Mouse (Mus musculus): ENCODE measurements around the gene Zic4. TPM values are rescaled to one million over a fixed set of nuclear protein-coding genes. Genes with fewer than 3 reads are reported as not detected.

Gene Zic4
- 0.08 TPM in 1 of 2 replicates, not detected in the other for polyA plus RNA-seq (2015; fragmentation: Nextera tagmentation; extraction: Ambion mirVana)

DNA sequence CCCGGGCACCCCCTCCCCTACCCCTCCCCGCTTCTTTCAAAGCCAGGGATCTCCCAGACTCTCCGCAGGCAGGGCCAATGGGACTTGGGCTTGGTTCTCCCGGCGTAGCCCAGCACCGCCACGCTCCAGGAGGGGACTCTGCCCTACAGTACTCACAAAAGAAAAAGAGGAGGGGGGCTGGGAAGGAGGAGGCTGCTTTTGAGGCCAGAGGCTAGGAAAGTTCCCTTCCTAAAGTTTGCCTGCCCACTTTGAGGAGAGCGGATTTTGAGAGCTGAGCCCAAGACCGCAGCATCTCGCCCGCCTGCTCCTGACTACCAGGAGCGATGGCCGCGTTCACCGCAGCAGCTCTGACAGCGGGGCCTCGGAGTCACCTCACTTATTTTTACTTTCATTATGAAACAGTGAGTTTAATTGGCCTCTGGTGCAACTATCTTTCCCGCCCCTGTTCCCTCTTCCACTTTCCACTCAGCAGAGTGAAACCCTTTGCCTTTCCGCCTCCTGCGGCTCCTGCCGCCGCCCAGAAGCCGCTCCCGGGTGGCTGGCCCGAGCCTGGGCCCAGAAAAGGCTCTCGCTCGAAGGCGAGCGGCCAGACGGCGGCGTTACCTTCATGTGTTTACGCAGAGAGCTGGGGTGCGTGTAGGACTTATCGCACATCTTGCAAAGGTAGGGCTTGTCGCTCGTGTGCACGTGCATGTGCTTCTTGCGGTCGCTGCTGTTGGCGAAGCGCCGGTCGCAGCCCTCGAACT is at the start of gene Zic4:
Gene Zic4 (plus strand): TSS at position 558 of the 746 bp plus-strand sequence.
- ATAC-seq (ENCODE audit: low read depth): peak; percentile 64; the same call in 1 of the 2 replicates
- 1% methylated on average over 42 of the region's 45 CpGs for WGBS

DNA sequence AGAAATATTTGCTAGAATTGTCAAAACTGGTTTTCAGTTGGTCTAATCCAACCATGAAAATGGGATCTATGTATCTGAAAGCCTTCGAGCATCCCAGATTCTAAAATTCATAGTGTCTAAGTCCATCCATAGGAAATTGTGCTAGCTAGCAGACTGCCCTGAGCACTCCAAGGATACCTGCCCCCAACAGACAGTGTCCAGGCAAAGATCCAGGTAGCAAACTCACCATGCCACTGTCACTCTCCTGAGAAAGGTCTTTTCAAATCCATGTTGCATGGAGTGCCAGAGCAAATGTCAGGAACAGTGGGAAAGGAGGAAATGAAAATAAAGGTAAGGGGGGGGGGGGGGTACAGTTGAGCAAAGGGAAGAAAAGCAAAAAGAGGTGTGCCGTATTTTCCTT is 14.6 kb upstream of the Zic4 start:
- Histone ChIP-seq H3K27ac (ENCODE audit: low read length) (no peak overlapping the region), H3K27me3 (ENCODE audit: control insufficient read depth, insufficient read depth, low read depth, low read length) (peaks cover 29% of the 10 kb centered on the region), H3K4me3 (ENCODE audit: low read length) (no peak overlapping the region), H3K4me1 (replicated peaks; ENCODE audit: control insufficient read depth, insufficient read depth, low read length) (no peaks in the 10 kb centered on the region), H3K36me3 (ENCODE audit: control insufficient read depth, insufficient read depth, low read length) (no peaks in the 10 kb centered on the region), H3K4me2 (ENCODE audit: low read depth, low read length) (no peak overlapping the region), H3K9me3 (ENCODE audit: control insufficient read depth, low read length) (no peaks in the 10 kb centered on the region), H3K9ac (ENCODE audit: low read length) (no peak overlapping the region)
- WGBS: 57% methylated on average over 2 of the region's 2 CpGs
- no peak for ATAC-seq (ENCODE audit: low read depth)

More for the DNA sequence above, at the start of gene Zic4:
- H3K9ac ChIP-seq (ENCODE audit: low read length): no peak within 1 kb of the TSS
- H3K27me3 ChIP-seq (ENCODE audit: control insufficient read depth, insufficient read depth, low read depth, low read length): peaks cover 80% of the 10 kb centered on the region
- no peak within 1 kb of the TSS for H3K27ac ChIP-seq (ENCODE audit: low read length)
- no peaks in the 10 kb centered on the region for H3K36me3 ChIP-seq (ENCODE audit: control insufficient read depth, insufficient read depth, low read length)
- H3K4me2 ChIP-seq (ENCODE audit: low read depth, low read length): peak within 1 kb of the TSS; percentile 46
- peak within 1 kb of the TSS; percentile 40 for H3K4me3 ChIP-seq (ENCODE audit: low read length)
- H3K4me1 ChIP-seq (replicated peaks; ENCODE audit: control insufficient read depth, insufficient read depth, low read length): peaks cover 15% of the 10 kb centered on the region; the same call in 1 of the 2 replicates
- H3K9me3 ChIP-seq (ENCODE audit: control insufficient read depth, low read length): no peaks in the 10 kb centered on the region

DNA sequence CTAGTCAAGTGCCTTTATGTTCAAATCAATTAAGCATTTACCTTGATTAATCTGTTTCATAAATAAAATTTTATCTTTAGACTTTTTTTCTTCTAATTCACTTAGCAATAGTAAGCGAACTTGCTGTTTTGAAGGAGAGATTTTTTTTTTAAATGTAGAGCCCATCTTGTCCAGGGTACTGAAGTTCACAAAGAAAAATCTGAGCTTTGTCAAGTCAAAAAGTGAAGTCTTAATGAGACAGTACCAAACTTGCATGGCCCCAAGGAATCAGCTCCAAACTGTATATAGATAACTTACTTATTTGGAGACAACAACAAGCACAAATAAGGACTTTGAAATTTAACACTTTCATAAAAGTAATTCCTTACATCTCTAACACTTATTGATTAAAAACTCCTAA is 13.5 kb upstream of the Zic4 start:
- no peak overlapping the region for H3K27ac ChIP-seq (ENCODE audit: low read length)
- no peak overlapping the region for H3K9ac ChIP-seq (ENCODE audit: low read length)
- H3K9me3 ChIP-seq (ENCODE audit: control insufficient read depth, low read length): no peaks in the 10 kb centered on the region
- no peaks in the 10 kb centered on the region for H3K36me3 ChIP-seq (ENCODE audit: control insufficient read depth, insufficient read depth, low read length)
- H3K27me3 ChIP-seq (ENCODE audit: control insufficient read depth, insufficient read depth, low read depth, low read length): peaks cover 41% of the 10 kb centered on the region
- no peaks in the 10 kb centered on the region for H3K4me1 ChIP-seq (replicated peaks; ENCODE audit: control insufficient read depth, insufficient read depth, low read length)
- 31% methylated on average over 1 of the region's 1 CpGs for WGBS
- no peak for ATAC-seq (ENCODE audit: low read depth)
- no peak overlapping the region for H3K4me3 ChIP-seq (ENCODE audit: low read length)
- no peak overlapping the region for H3K4me2 ChIP-seq (ENCODE audit: low read depth, low read length)

DNA sequence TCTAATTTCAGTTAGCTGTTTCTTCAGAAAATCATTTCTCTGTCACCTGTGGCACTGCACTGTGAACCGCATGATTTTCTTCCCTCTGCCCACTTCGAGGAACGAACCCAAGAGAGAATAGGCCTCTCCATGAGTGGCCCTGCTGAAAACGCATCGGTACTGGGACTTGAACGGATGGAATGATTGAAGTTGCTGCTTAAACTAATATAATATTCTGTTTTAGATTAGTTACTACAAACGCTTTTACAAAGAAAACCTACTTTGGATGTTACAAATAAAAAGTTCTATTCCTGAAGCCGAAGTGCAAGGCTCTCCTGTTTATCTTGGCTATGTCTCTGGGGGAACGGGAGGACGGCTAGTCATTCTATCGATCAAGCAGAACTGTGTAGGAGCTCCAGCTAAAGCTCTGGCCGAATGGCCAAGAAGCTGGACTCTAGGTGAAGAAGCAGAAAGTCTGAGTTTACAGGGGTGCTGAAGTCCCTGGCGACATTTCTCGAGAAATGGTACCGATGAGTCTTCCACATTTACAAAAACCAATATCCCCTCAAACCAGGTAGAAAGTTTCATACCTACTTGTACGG is 11.9 kb upstream of the Zic4 start:
- H3K36me3 ChIP-seq (ENCODE audit: control insufficient read depth, insufficient read depth, low read length): no peaks in the 10 kb centered on the region
- H3K4me1 ChIP-seq (replicated peaks; ENCODE audit: control insufficient read depth, insufficient read depth, low read length): no peaks in the 10 kb centered on the region
- no peak overlapping the region for H3K27ac ChIP-seq (ENCODE audit: low read length)
- no peak overlapping the region for H3K4me3 ChIP-seq (ENCODE audit: low read length)
- 1% methylated on average over 16 of the region's 16 CpGs for WGBS
- H3K4me2 ChIP-seq (ENCODE audit: low read depth, low read length): no peak overlapping the region
- peaks cover 56% of the 10 kb centered on the region for H3K27me3 ChIP-seq (ENCODE audit: control insufficient read depth, insufficient read depth, low read depth, low read length)
- no peak overlapping the region for H3K9ac ChIP-seq (ENCODE audit: low read length)
- no peak for ATAC-seq (ENCODE audit: low read depth)
- no peaks in the 10 kb centered on the region for H3K9me3 ChIP-seq (ENCODE audit: control insufficient read depth, low read length)

DNA sequence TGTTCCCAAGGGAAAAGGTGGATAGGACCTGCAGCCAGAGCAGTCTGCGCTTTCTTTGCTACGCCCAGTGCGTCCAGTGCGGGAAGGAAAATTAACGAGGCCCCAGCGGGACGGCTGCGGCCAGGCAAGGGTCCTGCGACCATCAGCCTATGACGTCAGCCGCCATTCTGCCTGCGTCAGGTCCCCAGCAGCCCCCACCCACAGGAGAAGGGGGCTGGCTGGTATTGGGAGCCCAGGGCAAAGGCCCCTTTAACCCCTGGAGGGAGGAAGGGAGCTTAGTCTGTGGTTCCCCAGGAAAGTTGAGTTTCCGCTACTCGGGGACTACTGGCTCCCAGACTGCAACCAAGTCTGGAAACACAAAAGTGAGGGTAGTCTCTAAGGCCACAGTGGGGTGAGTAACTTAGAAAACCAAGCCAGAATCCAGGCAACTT is 11.3 kb upstream of the Zic4 start:
- H3K9ac ChIP-seq (ENCODE audit: low read length): no peak overlapping the region
- 2% methylated on average over 14 of the region's 14 CpGs for WGBS
- no peak; the same call in 1 of the 2 replicates for ATAC-seq (ENCODE audit: low read depth)
- no peaks in the 10 kb centered on the region for H3K9me3 ChIP-seq (ENCODE audit: control insufficient read depth, low read length)
- peaks cover 62% of the 10 kb centered on the region for H3K27me3 ChIP-seq (ENCODE audit: control insufficient read depth, insufficient read depth, low read depth, low read length)
- H3K4me2 ChIP-seq (ENCODE audit: low read depth, low read length): no peak overlapping the region
- H3K4me1 ChIP-seq (replicated peaks; ENCODE audit: control insufficient read depth, insufficient read depth, low read length): peaks cover 4% of the 10 kb centered on the region; the same call in 1 of the 2 replicates
- no peaks in the 10 kb centered on the region for H3K36me3 ChIP-seq (ENCODE audit: control insufficient read depth, insufficient read depth, low read length)
- no peak overlapping the region for H3K4me3 ChIP-seq (ENCODE audit: low read length)
- H3K27ac ChIP-seq (ENCODE audit: low read length): no peak overlapping the region

DNA sequence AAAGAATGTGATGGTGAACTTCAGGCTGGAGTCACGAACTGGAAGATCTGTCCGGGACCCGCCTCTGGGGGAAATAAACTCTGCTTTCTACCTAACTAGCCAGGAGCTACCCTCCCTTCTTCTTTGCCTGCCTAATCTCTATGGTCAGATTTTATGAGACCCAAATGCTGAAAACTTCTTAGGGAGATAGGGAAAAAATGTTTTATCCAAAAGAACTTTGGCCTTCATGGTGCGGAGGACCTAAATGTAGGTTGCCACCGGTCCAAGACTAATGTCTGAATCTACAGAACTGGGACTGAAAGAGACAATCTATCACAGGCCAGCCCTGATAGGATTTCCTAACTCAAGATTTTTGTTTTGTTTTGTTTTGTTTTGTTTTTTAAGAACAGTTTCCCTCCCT is 10.9 kb upstream of the Zic4 start:
- Histone ChIP-seq H3K4me1 (replicated peaks; ENCODE audit: control insufficient read depth, insufficient read depth, low read length) (peaks cover 4% of the 10 kb centered on the region; the same call in 1 of the 2 replicates), H3K9ac (ENCODE audit: low read length) (no peak overlapping the region), H3K9me3 (ENCODE audit: control insufficient read depth, low read length) (no peaks in the 10 kb centered on the region), H3K4me3 (ENCODE audit: low read length) (no peak overlapping the region), H3K4me2 (ENCODE audit: low read depth, low read length) (no peak overlapping the region), H3K27ac (ENCODE audit: low read length) (no peak overlapping the region), H3K36me3 (ENCODE audit: control insufficient read depth, insufficient read depth, low read length) (no peaks in the 10 kb centered on the region), H3K27me3 (ENCODE audit: control insufficient read depth, insufficient read depth, low read depth, low read length) (peaks cover 67% of the 10 kb centered on the region)
- no peak for ATAC-seq (ENCODE audit: low read depth)
- 3% methylated on average over 5 of the region's 5 CpGs for WGBS

DNA sequence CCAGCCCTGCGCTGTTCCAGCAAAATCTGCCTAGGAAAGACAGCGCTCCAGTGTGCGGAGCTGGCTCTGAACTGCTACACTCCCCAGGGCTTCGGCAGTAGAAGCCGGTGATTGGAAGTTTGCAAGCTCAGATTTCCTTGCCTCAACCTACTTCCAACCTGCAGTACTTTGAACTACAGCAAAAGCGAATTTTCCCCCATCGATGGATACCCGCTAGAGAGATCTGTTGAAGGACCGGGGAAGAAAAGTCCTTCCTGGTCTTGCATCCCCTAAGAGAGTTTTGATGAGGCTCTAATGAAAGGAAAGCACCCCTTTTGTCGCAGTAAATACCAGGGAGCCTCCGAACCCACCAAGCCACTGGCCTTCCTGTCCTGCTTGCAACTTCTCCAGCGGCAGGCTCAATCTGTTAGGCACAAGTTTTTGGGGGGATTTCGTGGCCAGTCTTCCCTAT is 10.2 kb upstream of the Zic4 start:
- H3K4me3 ChIP-seq (ENCODE audit: low read length): no peak overlapping the region
- no peak overlapping the region for H3K4me2 ChIP-seq (ENCODE audit: low read depth, low read length)
- no peak overlapping the region for H3K27ac ChIP-seq (ENCODE audit: low read length)
- H3K9me3 ChIP-seq (ENCODE audit: control insufficient read depth, low read length): no peaks in the 10 kb centered on the region
- ATAC-seq (ENCODE audit: low read depth): no peak
- H3K9ac ChIP-seq (ENCODE audit: low read length): no peak overlapping the region
- WGBS: 2% methylated on average over 13 of the region's 13 CpGs
- H3K27me3 ChIP-seq (ENCODE audit: control insufficient read depth, insufficient read depth, low read depth, low read length): peaks cover 73% of the 10 kb centered on the region
- no peaks in the 10 kb centered on the region for H3K36me3 ChIP-seq (ENCODE audit: control insufficient read depth, insufficient read depth, low read length)
- H3K4me1 ChIP-seq (replicated peaks; ENCODE audit: control insufficient read depth, insufficient read depth, low read length): peaks cover 4% of the 10 kb centered on the region; the same call in 1 of the 2 replicates

DNA sequence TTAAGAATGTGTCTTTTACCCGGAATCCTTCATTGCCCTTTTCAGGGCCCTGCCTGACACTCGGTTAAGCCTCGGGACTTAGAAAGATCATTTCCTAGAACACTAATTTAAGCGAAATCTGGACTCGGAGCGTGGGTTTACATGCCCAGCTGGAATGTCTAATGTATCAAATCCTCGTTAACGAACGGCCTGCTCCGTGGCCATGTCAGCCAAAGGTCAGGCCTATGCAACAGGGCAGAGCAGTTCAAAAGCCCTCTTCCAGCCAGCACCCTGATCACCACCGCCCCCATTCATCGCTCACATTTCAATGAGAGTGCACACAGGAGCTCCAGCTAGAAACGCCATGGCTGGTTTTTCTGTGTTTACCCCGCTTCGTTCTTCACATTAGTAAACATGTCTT is 9.4 kb upstream of the Zic4 start:
- Histone ChIP-seq H3K27me3 (ENCODE audit: control insufficient read depth, insufficient read depth, low read depth, low read length) (peaks cover 80% of the 10 kb centered on the region), H3K27ac (ENCODE audit: low read length) (no peak overlapping the region), H3K9me3 (ENCODE audit: control insufficient read depth, low read length) (no peaks in the 10 kb centered on the region), H3K4me1 (replicated peaks; ENCODE audit: control insufficient read depth, insufficient read depth, low read length) (peaks cover 4% of the 10 kb centered on the region; the same call in 1 of the 2 replicates), H3K9ac (ENCODE audit: low read length) (no peak overlapping the region), H3K4me2 (ENCODE audit: low read depth, low read length) (no peak overlapping the region), H3K36me3 (ENCODE audit: control insufficient read depth, insufficient read depth, low read length) (no peaks in the 10 kb centered on the region), H3K4me3 (ENCODE audit: low read length) (no peak overlapping the region)
- no peak for ATAC-seq (ENCODE audit: low read depth)
- WGBS: 2% methylated on average over 15 of the region's 15 CpGs

DNA sequence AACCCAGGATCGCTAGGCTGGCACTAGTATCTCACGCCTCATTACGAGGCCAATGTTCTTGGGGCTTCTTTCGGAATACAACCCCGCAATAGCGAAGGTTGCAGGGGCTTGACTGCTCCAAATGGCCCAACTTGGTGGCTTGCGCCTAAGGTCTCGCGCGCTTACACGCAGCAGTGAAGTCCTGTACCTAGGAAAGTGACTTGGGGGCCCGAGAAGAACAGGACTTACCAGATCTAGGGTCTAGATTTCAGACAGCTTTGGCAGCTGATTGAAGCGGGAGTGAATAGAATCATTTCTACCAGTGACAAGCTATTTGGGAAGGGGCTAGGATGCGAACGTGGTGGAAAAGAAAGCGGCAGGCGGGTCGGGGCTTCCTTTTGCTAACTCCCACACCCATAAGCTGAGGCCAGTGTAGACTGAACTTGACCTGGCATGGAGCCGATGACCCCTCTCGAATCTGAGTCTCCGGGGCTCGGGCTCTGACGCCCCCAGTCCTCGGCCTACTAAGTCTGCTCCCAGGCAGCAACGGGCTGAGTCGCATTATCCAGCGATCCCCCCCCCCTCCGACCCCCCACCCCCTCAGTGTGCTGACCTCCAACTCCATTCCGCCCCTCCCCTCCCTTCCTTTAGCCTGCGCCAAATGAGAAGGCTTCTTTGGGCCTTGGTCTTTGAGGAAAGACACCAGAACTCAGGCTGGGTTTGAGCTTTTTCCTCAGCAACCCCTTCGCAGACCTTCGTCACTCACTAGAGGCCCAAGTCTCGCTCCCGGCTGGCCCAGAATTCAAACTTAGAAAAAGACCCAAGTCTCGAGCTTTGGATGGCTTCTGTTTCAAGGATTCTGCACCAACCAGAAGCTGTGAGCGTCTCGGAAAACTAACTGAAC is 8.4 kb upstream of the Zic4 start:
- Histone ChIP-seq H3K36me3 (ENCODE audit: control insufficient read depth, insufficient read depth, low read length) (no peaks in the 10 kb centered on the region), H3K27ac (ENCODE audit: low read length) (no peak overlapping the region), H3K4me1 (replicated peaks; ENCODE audit: control insufficient read depth, insufficient read depth, low read length) (peaks cover 4% of the 10 kb centered on the region; the same call in 1 of the 2 replicates), H3K27me3 (ENCODE audit: control insufficient read depth, insufficient read depth, low read depth, low read length) (peaks cover 84% of the 10 kb centered on the region), H3K9me3 (ENCODE audit: control insufficient read depth, low read length) (no peaks in the 10 kb centered on the region), H3K4me2 (ENCODE audit: low read depth, low read length) (no peak overlapping the region), H3K9ac (ENCODE audit: low read length) (no peak overlapping the region), H3K4me3 (ENCODE audit: low read length) (no peak overlapping the region)
- WGBS: 4% methylated on average over 37 of the region's 37 CpGs
- no peak for ATAC-seq (ENCODE audit: low read depth)

Measured in lung, embryonic 16.5 days (tissue).